Comparison of ENCODE assay signal across 10 mouse cellular contexts in genomic region chr5:38570876-38571275, GRCm38 (mm10). TPM values are rescaled to one million over a fixed set of nuclear protein-coding genes. Genes with fewer than 3 reads are reported as not detected.
DNase-seq lines count a peak whose midpoint lies in the region; ATAC-seq lines count a peak whose summit lies in the region.
"Had no signal": no experiment of that assay in that cellular context is flagged by ENCODE, and none has a peak within 500 bp of the region (broad histone marks: within the 10 kb centered on the region; RNA-seq: fewer than 3 reads in every experiment).

No protein-coding gene starts in this region.

- no peaks in the 10 kb centered on the region; the same call in 1 of the 2 replicates for H3K9me3 ChIP-seq in midbrain, embryonic 11.5 days (ENCODE audit: control insufficient read depth, low read length)
- no peaks in the 10 kb centered on the region for H3K9me3 ChIP-seq in midbrain, embryonic 13.5 days

- peak; percentile 28 to 51 for DNase-seq in heart, adult 18-20 months
- DNase-seq in heart, adult 9 months (ENCODE audit: low spot score in 2 of 2): no peak
- peak; percentile 70 for DNase-seq in midbrain, embryonic 11.5 days (ENCODE audit: low spot score, missing footprints)
- DNase-seq in R1 (ENCODE audit: low read depth, low spot score): peak; percentile 67
- DNase-seq in naive thymus-derived CD4-positive, alpha-beta T cell, adult 2 months (ENCODE audit: low read depth): peak; percentile 52
- no peak for DNase-seq in urinary bladder, postnatal 36 days (ENCODE audit: low spot score in 2 of 2)
- DNase-seq: adrenal gland, postnatal 14 days; kidney, adult 11 months had no signal

- no peaks in the 10 kb centered on the region for H3K27me3 ChIP-seq in midbrain, embryonic 11.5 days (ENCODE audit: control insufficient read depth, insufficient read depth, low read length)
- H3K27me3 ChIP-seq in midbrain, embryonic 13.5 days: no peaks in the 10 kb centered on the region

- WGBS in midbrain, embryonic 11.5 days: 66% methylated on average over 2 of the region's 2 CpGs
- WGBS in midbrain, embryonic 13.5 days: 83% methylated on average over 2 of the region's 2 CpGs

- H3K4me1 ChIP-seq in midbrain, embryonic 11.5 days (ENCODE audit: control insufficient read depth, insufficient read depth, low read length): no peaks in the 10 kb centered on the region
- no peaks in the 10 kb centered on the region for H3K4me1 ChIP-seq in midbrain, embryonic 13.5 days (replicated peaks)

- H3K36me3 ChIP-seq in midbrain, embryonic 11.5 days (ENCODE audit: control insufficient read depth, insufficient read depth, low read length): no peaks in the 10 kb centered on the region
- H3K36me3 ChIP-seq in midbrain, embryonic 13.5 days: no peaks in the 10 kb centered on the region

- H3K9ac ChIP-seq in midbrain, embryonic 11.5 days (ENCODE audit: low read length): no peak overlapping the region
- H3K9ac ChIP-seq in midbrain, embryonic 13.5 days (replicated peaks): no peak overlapping the region

- no peak for ATAC-seq in midbrain, embryonic 11.5 days (ENCODE audit: low FRiP score)
- ATAC-seq in midbrain, embryonic 13.5 days: no peak
- no peak for ATAC-seq in monocyte, adult 5-6 weeks (replicated peaks; ENCODE audit: insufficient number of reproducible peaks, low FRiP score, low TSS enrichment, poor library complexity, severe bottlenecking)

- no peak overlapping the region for H3K4me3 ChIP-seq in midbrain, embryonic 11.5 days (ENCODE audit: low read depth, low read length)
- H3K4me3 ChIP-seq in midbrain, embryonic 13.5 days (replicated peaks): no peak overlapping the region

- H3K27ac ChIP-seq in midbrain, embryonic 11.5 days (ENCODE audit: low read depth, low read length): no peak overlapping the region
- no peak overlapping the region for H3K27ac ChIP-seq in midbrain, embryonic 13.5 days

- H3K4me2 ChIP-seq in midbrain, embryonic 11.5 days: no peak overlapping the region
- no peak overlapping the region for H3K4me2 ChIP-seq in midbrain, embryonic 13.5 days (replicated peaks)

RNA-seq across cellular contexts. Expression of gene Wdr1, which starts 7.9 kb away (rescaled TPM):
- total RNA-seq in heart, adult 18-20 months (2021): 100 to 1,000 TPM; 122 to 133 TPM
- 152 and 156 TPM in 2 replicates for polyA plus RNA-seq in midbrain, embryonic 11.5 days (2014; fragmentation: Nextera tagmentation; extraction: Ambion mirVana)
- polyA plus RNA-seq in midbrain, embryonic 13.5 days (2015; fragmentation: Nextera tagmentation; extraction: Ambion mirVana): 143 and 150 TPM in 2 replicates
- total RNA-seq in monocyte, adult 5-6 weeks (2017): 370 to 434 TPM (median 393 TPM) in 3 replicates

Comparison
In these comparisons a context has a peak if more than half of its experiments do, and no peak if none do; other contexts are left out.
1. DNase-seq: peak in heart, adult 18-20 months (2 of 2), midbrain, embryonic 11.5 days (single experiment), R1 (single experiment) and naive thymus-derived CD4-positive, alpha-beta T cell, adult 2 months (single experiment); none in heart, adult 9 months (0 of 2) and urinary bladder, postnatal 36 days (0 of 2).